Mouse (Mus musculus) forebrain, embryonic 12.5 days (tissue): ENCODE measurements around the gene Egfem1. TPM values are rescaled to one million over a fixed set of nuclear protein-coding genes. Genes with fewer than 3 reads are reported as not detected.

Source experiments
- ATAC-seq: fragments of 200-750 bp; cut with Nextera tagmentation; 2 replicates; pipeline ENCODE4 v1.8.0; 2017; ENCODE audit warnings: moderate TSS enrichment; ENCODE audit not compliant: low FRiP score
- H3K27ac ChIP-seq: fragments of 300-500 bp; sonication (generic); 2 replicates; pipeline ENCODE4 v1.5.1; 2016; ENCODE audit warnings: mild to moderate bottlenecking
- H3K27me3 ChIP-seq: fragments of 300-500 bp; sonication (generic); 2 replicates; pipeline ENCODE4 v1.6.1; 2016; ENCODE audit warnings: mild to moderate bottlenecking
- H3K36me3 ChIP-seq: fragments of 300-500 bp; sonication (generic); replicated peaks from 2 replicates; pipeline ENCODE4 v1.6.1; 2016; ENCODE audit warnings: mild to moderate bottlenecking
- H3K4me1 ChIP-seq: fragments of 300-500 bp; sonication (generic); 2 replicates; pipeline ENCODE4 v1.6.1; 2016
- H3K4me2 ChIP-seq: fragments of 300-500 bp; sonication (generic); 2 replicates; pipeline ENCODE4 v1.6.1; 2016; ENCODE audit warnings: mild to moderate bottlenecking, moderate library complexity
- H3K4me3 ChIP-seq: fragments of 300-500 bp; sonication (generic); replicated peaks from 2 replicates; pipeline ENCODE4 v1.5.1; 2016; ENCODE audit warnings: mild to moderate bottlenecking
- H3K9ac ChIP-seq: fragments of 300-500 bp; sonication (generic); 2 replicates; pipeline ENCODE4 v1.6.1; 2016; ENCODE audit warnings: mild to moderate bottlenecking
- H3K9me3 ChIP-seq: fragments of 300-500 bp; sonication (generic); 2 replicates; pipeline ENCODE4 v1.6.1; 2016
- WGBS: fragments of 180-500 bp; shearing (Covaris S2); methylation state at CpG from one replicate; pipeline ENCODE4 v1.1.7; 2016; 5-methylcytosine and 5-hydroxymethylcytosine counted together
- polyA plus RNA-seq: library from polyadenylated mRNA; unstranded; fragments of >200 nt; fragmentation: Nextera tagmentation; extraction: Ambion mirVana; gene quantifications from 2 replicates; pipeline ENCODE4 v1.2.1, GENCODE M21; 2016

Egfem1 gene
- polyA plus RNA-seq, 1 experiment from 2014 or later = 6.1 TPM

GRCm38 (mm10) chr3:29399064-29399463 is 317.2 kb downstream of the Egfem1 start:
- no peak overlapping the region for H3K9ac ChIP-seq
- no peak for ATAC-seq
- no peak overlapping the region for H3K4me3 ChIP-seq
- no peaks in the 10 kb centered on the region for H3K4me1 ChIP-seq
- H3K4me2 ChIP-seq = no peak overlapping the region
- no peaks in the 10 kb centered on the region for H3K36me3 ChIP-seq
- H3K27ac ChIP-seq = no peak overlapping the region
- no peaks in the 10 kb centered on the region for H3K9me3 ChIP-seq
- WGBS = 91% methylated on average over 3 of the region's 3 CpGs
- no peaks in the 10 kb centered on the region for H3K27me3 ChIP-seq

GRCm38 (mm10) chr3:29421634-29422033 is 339.8 kb downstream of the Egfem1 start:
- H3K27ac ChIP-seq = no peak overlapping the region
- ATAC-seq = no peak

GRCm38 (mm10) chr3:29432109-29433091 is 350.6 kb downstream of the Egfem1 start:
- peaks cover 15% of the 10 kb centered on the region for H3K4me1 ChIP-seq
- WGBS = 20% methylated on average over 10 of the region's 10 CpGs
- H3K36me3 ChIP-seq = no peaks in the 10 kb centered on the region
- H3K27ac ChIP-seq = peak overlapping the region; percentile 75
- peak; percentile 90 for ATAC-seq
- H3K4me2 ChIP-seq = peak overlapping the region; percentile 24; the same call in 1 of the 2 replicates
- no peaks in the 10 kb centered on the region for H3K27me3 ChIP-seq
- no peak overlapping the region for H3K4me3 ChIP-seq
- no peaks in the 10 kb centered on the region for H3K9me3 ChIP-seq
- H3K9ac ChIP-seq = no peak overlapping the region

More at GRCm38 (mm10) chr3:29421634-29422033, 339.8 kb downstream of the Egfem1 start:
- no peak overlapping the region for H3K4me3 ChIP-seq
- no peak overlapping the region for H3K9ac ChIP-seq
- H3K4me2 ChIP-seq = no peak overlapping the region
- H3K27me3 ChIP-seq = no peaks in the 10 kb centered on the region
- no peaks in the 10 kb centered on the region for H3K9me3 ChIP-seq
- no peaks in the 10 kb centered on the region for H3K4me1 ChIP-seq
- no peaks in the 10 kb centered on the region for H3K36me3 ChIP-seq
- WGBS = 93% methylated on average over 2 of the region's 2 CpGs

- no peaks in the 10 kb centered on the region for H3K9me3 ChIP-seq
- H3K4me3 ChIP-seq = no peak overlapping the region
- peaks cover 7% of the 10 kb centered on the region; the same call in 1 of the 2 replicates for H3K4me1 ChIP-seq
- no peak overlapping the region for H3K27ac ChIP-seq
- H3K4me2 ChIP-seq = no peak overlapping the region
- H3K9ac ChIP-seq = no peak overlapping the region
- no peaks in the 10 kb centered on the region for H3K36me3 ChIP-seq
- WGBS = 94% methylated on average over 6 of the region's 6 CpGs
- H3K27me3 ChIP-seq = no peaks in the 10 kb centered on the region
- ATAC-seq = no peak
Measured at GRCm38 (mm10) chr3:29443024-29443423, 361.2 kb downstream of the Egfem1 start.

- 54% methylated on average over 5 of the region's 5 CpGs for WGBS
- peaks cover 17% of the 10 kb centered on the region for H3K4me1 ChIP-seq
Measured at GRCm38 (mm10) chr3:29444661-29445060, 362.8 kb downstream of the Egfem1 start.

GRCm38 (mm10) chr3:29446081-29446480 is 364.3 kb downstream of the Egfem1 start:
- Histone ChIP-seq H3K27ac (no peak overlapping the region), H3K4me2 (no peak overlapping the region), H3K9ac (no peak overlapping the region), H3K9me3 (no peaks in the 10 kb centered on the region), H3K27me3 (no peaks in the 10 kb centered on the region), H3K4me3 (no peak overlapping the region), H3K4me1 (peaks cover 17% of the 10 kb centered on the region), H3K36me3 (no peaks in the 10 kb centered on the region)
- ATAC-seq = no peak
- 74% methylated on average over 3 of the region's 3 CpGs for WGBS

More at GRCm38 (mm10) chr3:29444661-29445060, 362.8 kb downstream of the Egfem1 start:
- Histone ChIP-seq H3K4me3 (no peak overlapping the region), H3K4me2 (no peak overlapping the region), H3K36me3 (no peaks in the 10 kb centered on the region), H3K9ac (no peak overlapping the region), H3K27ac (no peak overlapping the region), H3K9me3 (no peaks in the 10 kb centered on the region), H3K27me3 (no peaks in the 10 kb centered on the region)
- no peak for ATAC-seq

GRCm38 (mm10) chr3:29448829-29449406 is 367.1 kb downstream of the Egfem1 start:
- peak; percentile 51 for ATAC-seq
- WGBS = 32% methylated on average over 5 of the region's 5 CpGs
- Histone ChIP-seq H3K36me3 (no peaks in the 10 kb centered on the region), H3K9me3 (no peaks in the 10 kb centered on the region), H3K9ac (no peak overlapping the region), H3K4me1 (peaks cover 17% of the 10 kb centered on the region), H3K27ac (peak overlapping the region; percentile 53), H3K4me3 (no peak overlapping the region), H3K4me2 (no peak overlapping the region), H3K27me3 (no peaks in the 10 kb centered on the region)

- Histone ChIP-seq H3K27ac (no peak overlapping the region), H3K9ac (no peak overlapping the region), H3K36me3 (no peaks in the 10 kb centered on the region), H3K9me3 (no peaks in the 10 kb centered on the region), H3K4me2 (no peak overlapping the region), H3K27me3 (no peaks in the 10 kb centered on the region), H3K4me3 (no peak overlapping the region), H3K4me1 (peaks cover 4% of the 10 kb centered on the region; the same call in 1 of the 2 replicates)
- ATAC-seq = no peak
- WGBS = 91% methylated on average over 2 of the region's 2 CpGs
Measured at GRCm38 (mm10) chr3:29498211-29498610, 416.4 kb downstream of the Egfem1 start.

- Histone ChIP-seq H3K9ac (no peak overlapping the region), H3K36me3 (no peaks in the 10 kb centered on the region), H3K27me3 (no peaks in the 10 kb centered on the region), H3K4me2 (no peak overlapping the region), H3K27ac (no peak overlapping the region), H3K9me3 (no peaks in the 10 kb centered on the region), H3K4me1 (peaks cover 4% of the 10 kb centered on the region; the same call in 1 of the 2 replicates), H3K4me3 (no peak overlapping the region)
- peak; percentile 23; the same call in 1 of the 2 replicates for ATAC-seq
- 47% methylated on average over 6 of the region's 6 CpGs for WGBS
Measured at GRCm38 (mm10) chr3:29499188-29499587, 417.4 kb downstream of the Egfem1 start.

GRCm38 (mm10) chr3:29525298-29525962 is 443.6 kb downstream of the Egfem1 start:
- no peak overlapping the region for H3K4me2 ChIP-seq
- no peak overlapping the region for H3K9ac ChIP-seq
- no peak; the same call in 1 of the 2 replicates for ATAC-seq
- no peaks in the 10 kb centered on the region for H3K27me3 ChIP-seq
- H3K9me3 ChIP-seq = no peaks in the 10 kb centered on the region
- no peaks in the 10 kb centered on the region for H3K36me3 ChIP-seq
- no peak overlapping the region for H3K4me3 ChIP-seq
- WGBS = 73% methylated on average over 11 of the region's 11 CpGs
- H3K27ac ChIP-seq = no peak overlapping the region
- H3K4me1 ChIP-seq = peaks cover 6% of the 10 kb centered on the region

- no peak overlapping the region for H3K4me2 ChIP-seq
- peaks cover 8% of the 10 kb centered on the region for H3K4me1 ChIP-seq
- no peak; the same call in 1 of the 2 replicates for ATAC-seq
- H3K4me3 ChIP-seq = no peak overlapping the region
- no peaks in the 10 kb centered on the region for H3K27me3 ChIP-seq
- H3K27ac ChIP-seq = no peak overlapping the region
- WGBS = 88% methylated on average over 12 of the region's 12 CpGs
- no peaks in the 10 kb centered on the region for H3K36me3 ChIP-seq
- H3K9me3 ChIP-seq = no peaks in the 10 kb centered on the region
- H3K9ac ChIP-seq = no peak overlapping the region
Measured at GRCm38 (mm10) chr3:29525963-29526301, 444.1 kb downstream of the Egfem1 start.

- Histone ChIP-seq H3K27ac (no peak overlapping the region), H3K27me3 (no peaks in the 10 kb centered on the region), H3K4me3 (no peak overlapping the region), H3K9ac (no peak overlapping the region), H3K4me1 (peaks cover 11% of the 10 kb centered on the region), H3K9me3 (no peaks in the 10 kb centered on the region), H3K4me2 (no peak overlapping the region), H3K36me3 (no peaks in the 10 kb centered on the region)
- 80% methylated on average over 2 of the region's 2 CpGs for WGBS
- no peak for ATAC-seq
Measured at GRCm38 (mm10) chr3:29539211-29539610, 457.4 kb downstream of the Egfem1 start.
